Mouse (Mus musculus) liver, postnatal 0 days (tissue): Measurements from ENCODE around the gene Mgat4a. TPM values are rescaled to one million over a fixed set of nuclear protein-coding genes. Genes with fewer than 3 reads are reported as not detected.
A peak's percentile ranks its signal among the peaks of the same experiment; 100 is the strongest.

Source experiments
- ATAC-seq: fragments of 200-750 bp; cut with Nextera tagmentation; 2 replicates; pipeline ENCODE4 v1.8.0; 2017; ENCODE audit warnings: mild to moderate bottlenecking, moderate library complexity
- DNase-seq: peaks from one replicate; pipeline ENCODE4 v3.0.0-alpha.2; 2016
- H3K27ac ChIP-seq: fragments of 300-500 bp; sonication (generic); 2 replicates; pipeline ENCODE4 v1.5.1; 2014; ENCODE audit warnings: antibody characterized with exemption, moderate library complexity, mild to moderate bottlenecking, low read depth
- H3K27me3 ChIP-seq: fragments of 300-500 bp; sonication (generic); 2 replicates; pipeline ENCODE4 v1.6.1; 2014; ENCODE audit warnings: low read length, control low read depth, mixed read lengths; ENCODE audit not compliant: insufficient read depth
- H3K36me3 ChIP-seq: fragments of 300-500 bp; sonication (generic); replicated peaks from 2 replicates; pipeline ENCODE4 v1.6.1; 2014; ENCODE audit warnings: mild to moderate bottlenecking, control low read depth, low read length, moderate library complexity, mixed read lengths; ENCODE audit not compliant: insufficient read depth
- H3K4me1 ChIP-seq: fragments of 300-500 bp; sonication (generic); 2 replicates; pipeline ENCODE4 v1.6.1; 2014; ENCODE audit warnings: antibody characterized with exemption, mild to moderate bottlenecking, control low read depth; ENCODE audit not compliant: insufficient read depth
- H3K4me2 ChIP-seq: fragments of 300-500 bp; sonication (generic); 2 replicates; pipeline ENCODE4 v1.6.1; 2014; ENCODE audit warnings: low read depth, mild to moderate bottlenecking, low read length, moderate library complexity, mixed read lengths
- H3K4me3 ChIP-seq: fragments of 300-500 bp; sonication (generic); 2 replicates; pipeline ENCODE4 v1.5.1; 2014; ENCODE audit warnings: low read depth, low read length
- H3K9ac ChIP-seq: fragments of 300-500 bp; sonication (generic); replicated peaks from 2 replicates; pipeline ENCODE4 v1.6.1; 2014; ENCODE audit warnings: mild to moderate bottlenecking, moderate library complexity
- H3K9me3 ChIP-seq: fragments of 300-500 bp; sonication (generic); 2 replicates; pipeline ENCODE4 v1.6.1; 2016; ENCODE audit warnings: mild to moderate bottlenecking, control low read depth, low read length, mixed read lengths
- CTCF ChIP-seq: sonication (generic); IDR thresholded peaks from 2 replicates; pipeline ENCODE4 v1.5.1; 2016; ENCODE audit warnings: antibody characterized with exemption, low read depth
- EP300 ChIP-seq: IDR thresholded peaks from 2 replicates; pipeline ENCODE4 v1.6.1; 2016; ENCODE audit warnings: antibody characterized with exemption, low read depth, mild to moderate bottlenecking
- WGBS: fragments of 180-500 bp; shearing (Covaris S2); extraction: QIAGEN DNeasy Blood & Tissue Kit; methylation state at CpG from one replicate; pipeline ENCODE4 v1.1.7; 2014; ENCODE audit not compliant: insufficient replicate concordance; 5-methylcytosine and 5-hydroxymethylcytosine counted together
- polyA plus RNA-seq: library from polyadenylated mRNA; unstranded; fragments of >200 nt; fragmentation: Nextera tagmentation; extraction: Ambion mirVana; gene quantifications from 2 replicates; pipeline ENCODE4 v1.2.1, GENCODE M21; 2015

Mgat4a gene
- polyA plus RNA-seq = 0.66 and 1.4 TPM in 2 replicates

- peak within 1 kb of the TSS; percentile 97 for H3K4me2 ChIP-seq
- peak within 1 kb of the TSS; percentile 72 for H3K4me3 ChIP-seq
- no peaks in the 10 kb centered on the region for H3K36me3 ChIP-seq
- DNase-seq = peak; percentile 91
- H3K27me3 ChIP-seq = peaks cover 17% of the 10 kb centered on the region
- 0 out of 2 replicates have a peak, but pooled peaks cover 8% of the 10 kb centered on the region for H3K4me1 ChIP-seq
- peak within 1 kb of the TSS; percentile 74 for H3K9ac ChIP-seq
- no peaks in the 10 kb centered on the region for H3K9me3 ChIP-seq
- TF ChIP-seq CTCF = no peak
- TF ChIP-seq EP300 = no peak
- ATAC-seq = peak; percentile 100
- H3K27ac ChIP-seq = no peak within 1 kb of the TSS
- 1% methylated on average over 54 of the region's 72 CpGs for WGBS
These were observed at the start of gene Mgat4a for GRCm38 (mm10) chr1:37540810-37541658. Gene Mgat4a (minus strand): TSS chr1:37541016.

- peak; percentile 60 for DNase-seq
- Histone ChIP-seq H3K4me1 (peaks cover 4% of the 10 kb centered on the region; the same call in 1 of the 2 replicates), H3K9me3 (no peaks in the 10 kb centered on the region), H3K27me3 (0 out of 2 replicates have a peak, but pooled peaks cover 3% of the 10 kb centered on the region), H3K36me3 (no peaks in the 10 kb centered on the region), H3K9ac (no peak overlapping the region), H3K4me2 (peak overlapping the region; percentile 47; the same call in 1 of the 2 replicates), H3K4me3 (no peak overlapping the region), H3K27ac (peak overlapping the region; percentile 79)
- peak; percentile 71 for ATAC-seq
- WGBS = 31% methylated on average over 13 of the region's 13 CpGs
- TF ChIP-seq EP300 (no peak; the same call in 1 of the 2 replicates), CTCF (no peak)
These were observed 45.1 kb upstream of the Mgat4a start for GRCm38 (mm10) chr1:37585809-37586480.

- Histone ChIP-seq H3K4me1 (peaks cover 4% of the 10 kb centered on the region; the same call in 1 of the 2 replicates), H3K36me3 (no peaks in the 10 kb centered on the region), H3K27me3 (0 out of 2 replicates have a peak, but pooled peaks cover 3% of the 10 kb centered on the region), H3K27ac (no peak overlapping the region), H3K4me3 (no peak overlapping the region), H3K4me2 (no peak overlapping the region), H3K9me3 (no peaks in the 10 kb centered on the region), H3K9ac (no peak overlapping the region)
- TF ChIP-seq CTCF (no peak), EP300 (no peak)
- DNase-seq (no peak), ATAC-seq (no peak)
- WGBS = 58% methylated on average over 9 of the region's 9 CpGs
These were observed 43.1 kb upstream of the Mgat4a start for GRCm38 (mm10) chr1:37583795-37584464.

- H3K27ac ChIP-seq = no peak overlapping the region
- 87% methylated on average over 8 of the region's 8 CpGs for WGBS
- H3K4me2 ChIP-seq = no peak overlapping the region
These were observed 42.4 kb upstream of the Mgat4a start for GRCm38 (mm10) chr1:37583167-37583566.

GRCm38 (mm10) chr1:37579686-37580085 is 38.9 kb upstream of the Mgat4a start:
- Histone ChIP-seq H3K4me2 (no peak overlapping the region), H3K9ac (no peak overlapping the region), H3K4me3 (no peak overlapping the region), H3K9me3 (no peaks in the 10 kb centered on the region), H3K27ac (no peak overlapping the region), H3K27me3 (0 out of 2 replicates have a peak, but pooled peaks cover 3% of the 10 kb centered on the region), H3K36me3 (no peaks in the 10 kb centered on the region), H3K4me1 (no peaks in the 10 kb centered on the region)
- ATAC-seq = no peak
- no peak for DNase-seq
- WGBS = 85% methylated on average over 13 of the region's 13 CpGs
- TF ChIP-seq CTCF (no peak), EP300 (no peak)

More at GRCm38 (mm10) chr1:37583167-37583566, 42.4 kb upstream of the Mgat4a start:
- H3K9me3 ChIP-seq = no peaks in the 10 kb centered on the region
- no peaks in the 10 kb centered on the region for H3K36me3 ChIP-seq
- no peak overlapping the region for H3K9ac ChIP-seq
- H3K27me3 ChIP-seq = 0 out of 2 replicates have a peak, but pooled peaks cover 3% of the 10 kb centered on the region
- TF ChIP-seq CTCF (no peak), EP300 (no peak)
- DNase-seq (no peak), ATAC-seq (no peak)
- no peak overlapping the region for H3K4me3 ChIP-seq
- peaks cover 4% of the 10 kb centered on the region; the same call in 1 of the 2 replicates for H3K4me1 ChIP-seq
